Mouse (Mus musculus): ENCODE results near the gene Pdgfd. TPM values are rescaled to one million over a fixed set of nuclear protein-coding genes. Genes with fewer than 3 reads are reported as not detected.

Gene Pdgfd
- polyA plus RNA-seq (2017; shearing (Covaris generic)): under 1 TPM; 0.39 to 0.89 TPM

GRCm38 (mm10) chr9:6168391-6169037, at the start of gene Pdgfd:
Pdgfd (plus strand) TSS chr9:6168584.

GRCm38 (mm10) chr9:6269796-6270280, 101.5 kb downstream of the Pdgfd start, which contains the start of gene Ddi1:
Ddi1 (minus strand) TSS chr9:6269846.

Other genes with a start within 250 kb of the Pdgfd start
- gene Ddi1, start 101.3 kb downstream of the Pdgfd start, polyA plus RNA-seq (2017; shearing (Covaris generic)): under 1 TPM; 0.13 to 0.14 TPM

All from inflammation-experienced regulatory T-cells (primary cell).